Mouse (Mus musculus) forebrain, embryonic 12.5 days (tissue): ENCODE measurements around the gene Twf2. TPM values are rescaled to one million over a fixed set of nuclear protein-coding genes. Genes with fewer than 3 reads are reported as not detected.
A peak's percentile ranks its signal among the peaks of the same experiment; 100 is the strongest.
"Not testable (repeated sequence)": the region's sequence is repeated elsewhere in the genome, so short reads cannot be mapped to it uniquely, and the experiment has no call there.

Experiments
- ATAC-seq: fragments of 200-750 bp; cut with Nextera tagmentation; 2 replicates; pipeline ENCODE4 v1.8.0; 2017; ENCODE audit warnings: moderate TSS enrichment; ENCODE audit not compliant: low FRiP score
- H3K27ac ChIP-seq: fragments of 300-500 bp; sonication (generic); 2 replicates; pipeline ENCODE4 v1.5.1; 2016; ENCODE audit warnings: mild to moderate bottlenecking
- H3K27me3 ChIP-seq: fragments of 300-500 bp; sonication (generic); 2 replicates; pipeline ENCODE4 v1.6.1; 2016; ENCODE audit warnings: mild to moderate bottlenecking
- H3K36me3 ChIP-seq: fragments of 300-500 bp; sonication (generic); replicated peaks from 2 replicates; pipeline ENCODE4 v1.6.1; 2016; ENCODE audit warnings: mild to moderate bottlenecking
- H3K4me1 ChIP-seq: fragments of 300-500 bp; sonication (generic); 2 replicates; pipeline ENCODE4 v1.6.1; 2016
- H3K4me2 ChIP-seq: fragments of 300-500 bp; sonication (generic); 2 replicates; pipeline ENCODE4 v1.6.1; 2016; ENCODE audit warnings: mild to moderate bottlenecking, moderate library complexity
- H3K4me3 ChIP-seq: fragments of 300-500 bp; sonication (generic); replicated peaks from 2 replicates; pipeline ENCODE4 v1.5.1; 2016; ENCODE audit warnings: mild to moderate bottlenecking
- H3K9ac ChIP-seq: fragments of 300-500 bp; sonication (generic); 2 replicates; pipeline ENCODE4 v1.6.1; 2016; ENCODE audit warnings: mild to moderate bottlenecking
- H3K9me3 ChIP-seq: fragments of 300-500 bp; sonication (generic); 2 replicates; pipeline ENCODE4 v1.6.1; 2016
- WGBS: fragments of 180-500 bp; shearing (Covaris S2); methylation state at CpG from one replicate; pipeline ENCODE4 v1.1.7; 2016; 5-methylcytosine and 5-hydroxymethylcytosine counted together
- polyA plus RNA-seq: library from polyadenylated mRNA; unstranded; fragments of >200 nt; fragmentation: Nextera tagmentation; extraction: Ambion mirVana; gene quantifications from 2 replicates; pipeline ENCODE4 v1.2.1, GENCODE M21; 2016

Twf2 gene
- polyA plus RNA-seq, 1 experiment from 2014 or later = 59.3 TPM

DNA sequence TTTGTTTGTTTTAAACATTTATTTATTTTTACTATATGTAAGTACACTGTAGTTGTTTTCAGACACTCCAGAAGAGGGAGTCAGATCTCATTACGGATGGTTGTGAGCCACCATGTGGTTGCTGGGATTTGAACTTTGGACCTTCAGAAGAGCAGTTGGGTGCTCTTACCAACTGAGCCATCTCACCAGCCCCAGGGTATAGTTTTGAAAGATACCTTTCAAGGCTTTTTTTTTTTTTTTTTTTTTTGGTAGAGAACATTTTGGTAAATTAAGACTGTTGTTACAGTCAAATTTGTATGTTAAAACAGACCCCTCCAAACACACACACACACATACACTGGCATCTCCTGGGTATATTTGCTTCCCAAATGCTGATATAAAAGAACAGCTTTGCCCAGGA, 33.9 kb upstream of the Twf2 start:
- 73% methylated on average over 1 of the region's 1 CpGs for WGBS

DNA sequence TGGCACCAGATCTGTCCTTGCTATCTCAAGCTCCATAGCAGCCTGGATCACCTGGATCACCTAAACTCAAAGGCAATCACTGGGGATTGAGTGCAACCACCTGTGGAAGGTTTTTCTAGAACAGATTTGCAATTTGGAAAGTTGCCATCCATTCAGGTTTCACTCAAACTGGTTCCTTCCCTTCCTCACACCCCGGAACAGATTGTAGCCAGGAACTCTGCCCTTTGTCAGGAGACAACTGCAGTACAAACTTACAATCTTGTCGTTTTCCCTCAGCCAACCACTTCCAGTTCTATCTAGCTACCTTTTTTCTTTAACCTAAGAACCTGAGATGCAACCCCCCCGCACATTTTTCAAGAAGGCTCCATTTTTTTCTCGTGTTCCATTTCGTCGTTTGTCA, 33.0 kb upstream of the Twf2 start:
- Histone ChIP-seq H3K9ac (no peak overlapping the region), H3K4me2 (peak overlapping the region; percentile 75), H3K4me3 (no peak overlapping the region), H3K27ac (no peak overlapping the region), H3K36me3 (no peaks in the 10 kb centered on the region), H3K27me3 (no peaks in the 10 kb centered on the region), H3K9me3 (no peaks in the 10 kb centered on the region), H3K4me1 (peaks cover 29% of the 10 kb centered on the region)
- no peak for ATAC-seq
- 36% methylated on average over 6 of the region's 6 CpGs for WGBS

More for the DNA sequence above, 33.9 kb upstream of the Twf2 start:
- not testable (repeated sequence) for ATAC-seq, H3K9ac ChIP-seq, H3K36me3 ChIP-seq, H3K4me2 ChIP-seq, H3K27me3 ChIP-seq, H3K4me3 ChIP-seq, H3K27ac ChIP-seq, H3K9me3 ChIP-seq
- peaks cover 22% of the 10 kb centered on the region for H3K4me1 ChIP-seq

DNA sequence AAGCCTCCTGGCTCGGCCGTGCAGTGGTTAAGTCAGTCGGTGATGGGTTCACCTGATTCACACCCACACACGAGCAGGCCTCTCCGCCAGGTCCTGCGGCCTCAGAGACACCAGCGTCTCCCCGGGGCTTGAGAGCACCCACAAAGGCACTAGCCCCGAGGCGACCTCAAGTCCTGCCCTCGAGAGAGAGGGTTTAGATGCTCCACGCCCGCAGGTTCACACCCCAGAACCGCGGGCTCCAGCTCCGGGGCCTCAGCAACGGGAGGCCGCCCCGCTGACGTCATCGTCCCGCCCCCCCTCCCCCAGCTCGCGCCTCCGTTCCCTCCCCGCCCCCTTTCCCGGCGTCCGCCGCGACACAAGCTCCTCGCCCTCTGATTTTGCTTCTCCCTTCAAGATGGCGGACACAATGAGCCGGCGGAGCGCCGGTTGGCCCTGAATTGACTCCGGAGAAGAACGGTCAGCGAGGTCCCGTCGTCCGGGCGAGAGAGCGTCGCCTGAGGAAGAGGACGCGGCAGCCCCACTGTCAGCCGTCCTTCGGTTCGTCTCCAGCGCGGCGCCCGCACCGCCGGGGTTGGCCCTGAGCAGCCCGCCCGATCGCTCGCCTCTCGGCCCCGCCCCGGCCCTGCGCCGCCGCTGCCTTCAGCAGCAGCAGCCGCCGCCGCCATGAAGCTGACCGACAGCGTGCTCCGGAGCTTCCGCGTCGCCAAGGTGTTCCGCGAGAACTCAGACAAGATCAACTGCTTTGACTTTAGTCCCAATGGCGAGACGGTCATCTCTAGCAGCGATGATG, 32.2 kb upstream of the Twf2 start, which contains the start of gene Wdr82:
Gene Wdr82 (plus strand): TSS at position 373 of the 790 bp plus-strand sequence.
- H3K9ac ChIP-seq = peak within 1 kb of the TSS; percentile 83

DNA sequence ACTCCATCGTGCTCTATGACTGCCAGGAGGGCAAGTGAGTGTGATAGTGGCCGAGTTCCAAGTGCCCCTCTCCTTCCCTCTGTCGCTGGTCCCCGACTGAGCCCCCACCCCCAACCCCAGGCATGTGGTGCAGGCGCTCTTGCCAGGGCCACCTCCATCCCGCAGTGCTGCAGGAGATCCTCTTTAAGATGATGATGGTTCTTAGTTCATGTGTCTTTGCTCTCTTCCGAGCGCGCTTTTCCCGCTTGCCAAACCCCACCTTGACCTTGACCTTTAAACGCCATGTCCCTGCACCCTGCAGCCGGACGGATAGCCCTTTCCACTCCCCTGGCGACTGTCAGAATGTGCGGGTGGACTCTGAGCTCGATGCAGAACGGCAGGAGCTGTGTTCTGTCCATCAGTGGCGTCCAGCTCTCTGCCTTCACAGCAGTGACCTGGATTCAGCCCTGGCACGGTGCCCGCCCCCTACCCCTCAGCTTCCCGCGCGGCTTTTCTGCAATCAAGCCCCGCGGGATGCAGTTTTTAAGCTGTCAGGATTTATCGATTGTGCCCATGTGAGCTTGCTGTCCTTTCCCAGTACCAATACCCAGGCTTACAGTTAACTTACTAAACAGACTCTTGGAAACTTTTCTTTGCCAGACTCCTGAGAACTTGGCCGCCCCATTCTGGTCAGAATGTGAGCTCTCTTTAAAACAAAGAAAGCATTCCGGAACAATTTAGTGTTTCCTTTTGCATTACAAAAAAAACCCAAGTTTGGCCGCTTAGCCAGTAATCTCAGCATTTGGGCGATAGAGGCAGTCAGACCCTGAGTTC, 31.4 kb upstream of the Twf2 start:
- H3K9me3 ChIP-seq = no peaks in the 10 kb centered on the region
- peak; percentile 68 for ATAC-seq
- H3K27me3 ChIP-seq = no peaks in the 10 kb centered on the region
- peaks cover 38% of the 10 kb centered on the region for H3K4me1 ChIP-seq
- peak overlapping the region; percentile 92 for H3K4me3 ChIP-seq
- H3K36me3 ChIP-seq = peaks cover 4% of the 10 kb centered on the region
- peak overlapping the region; percentile 75 for H3K4me2 ChIP-seq
- under 1% methylated on average over 30 of the region's 30 CpGs for WGBS
- H3K9ac ChIP-seq = peak overlapping the region; percentile 83
- H3K27ac ChIP-seq = peak overlapping the region; percentile 97

More for the DNA sequence above, 32.2 kb upstream of the Twf2 start, which contains the start of gene Wdr82:
- Histone ChIP-seq H3K36me3 (no peaks in the 10 kb centered on the region), H3K9me3 (no peaks in the 10 kb centered on the region), H3K4me2 (peak within 1 kb of the TSS; percentile 75), H3K27me3 (no peaks in the 10 kb centered on the region), H3K4me3 (peak within 1 kb of the TSS; percentile 92), H3K4me1 (peaks cover 38% of the 10 kb centered on the region), H3K27ac (peak within 1 kb of the TSS; percentile 97)
- peak; percentile 93 for ATAC-seq
- under 1% methylated on average over 79 of the region's 81 CpGs for WGBS

DNA sequence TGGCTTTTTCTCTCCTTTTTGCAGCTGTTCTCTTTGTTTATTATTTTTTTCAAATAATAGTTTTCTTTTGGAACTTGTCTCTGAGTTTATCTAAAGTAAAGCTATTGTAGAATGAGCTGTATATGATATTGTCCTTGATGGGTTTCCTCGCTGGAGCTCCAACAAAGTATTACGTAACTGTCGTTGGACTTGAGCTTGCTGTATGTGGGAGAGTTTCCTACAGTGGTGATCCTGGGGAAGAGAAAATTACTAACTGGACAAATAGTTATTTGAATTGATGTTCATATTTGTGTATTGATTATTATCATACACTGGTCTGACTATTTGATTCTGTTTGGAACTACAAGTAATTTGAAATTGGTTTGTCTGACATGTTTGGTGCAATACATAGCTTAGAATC, 30.4 kb upstream of the Twf2 start:
- no peak for ATAC-seq
- WGBS = 40% methylated on average over 3 of the region's 3 CpGs
- H3K4me3 ChIP-seq = peak overlapping the region; percentile 92
- H3K9ac ChIP-seq = peak overlapping the region; percentile 83
- H3K27me3 ChIP-seq = no peaks in the 10 kb centered on the region
- H3K4me2 ChIP-seq = peak overlapping the region; percentile 75
- no peaks in the 10 kb centered on the region for H3K9me3 ChIP-seq
- no peak overlapping the region for H3K27ac ChIP-seq
- peaks cover 14% of the 10 kb centered on the region for H3K36me3 ChIP-seq
- H3K4me1 ChIP-seq = peaks cover 38% of the 10 kb centered on the region

DNA sequence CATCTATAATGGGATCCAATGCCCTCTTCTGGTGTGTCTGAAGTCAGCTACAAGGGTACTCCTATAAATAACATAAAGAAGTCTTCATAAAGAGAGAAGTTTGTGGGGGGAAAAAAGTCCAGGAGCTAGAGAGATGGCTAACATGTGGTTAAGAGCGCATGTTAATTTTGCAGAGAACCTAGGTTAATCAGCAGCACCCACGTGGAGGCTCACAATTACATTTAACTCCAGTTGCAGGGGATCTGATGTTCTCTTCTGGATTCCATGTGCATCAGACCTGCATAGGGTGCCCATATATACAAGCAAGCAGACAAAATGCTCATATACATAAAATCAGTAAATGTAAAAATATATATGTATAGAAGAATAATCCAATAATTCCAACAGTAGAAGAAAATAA, 29.5 kb upstream of the Twf2 start:
- Histone ChIP-seq H3K36me3 (peaks cover 23% of the 10 kb centered on the region), H3K4me1 (peaks cover 38% of the 10 kb centered on the region), H3K27me3 (no peaks in the 10 kb centered on the region), H3K27ac (no peak overlapping the region), H3K4me2 (peak overlapping the region; percentile 75), H3K9me3 (no peaks in the 10 kb centered on the region), H3K9ac (peak overlapping the region; percentile 33; the same call in 1 of the 2 replicates), H3K4me3 (peak overlapping the region; percentile 92)
- no peak for ATAC-seq
- WGBS = 65% methylated on average over 2 of the region's 2 CpGs

DNA sequence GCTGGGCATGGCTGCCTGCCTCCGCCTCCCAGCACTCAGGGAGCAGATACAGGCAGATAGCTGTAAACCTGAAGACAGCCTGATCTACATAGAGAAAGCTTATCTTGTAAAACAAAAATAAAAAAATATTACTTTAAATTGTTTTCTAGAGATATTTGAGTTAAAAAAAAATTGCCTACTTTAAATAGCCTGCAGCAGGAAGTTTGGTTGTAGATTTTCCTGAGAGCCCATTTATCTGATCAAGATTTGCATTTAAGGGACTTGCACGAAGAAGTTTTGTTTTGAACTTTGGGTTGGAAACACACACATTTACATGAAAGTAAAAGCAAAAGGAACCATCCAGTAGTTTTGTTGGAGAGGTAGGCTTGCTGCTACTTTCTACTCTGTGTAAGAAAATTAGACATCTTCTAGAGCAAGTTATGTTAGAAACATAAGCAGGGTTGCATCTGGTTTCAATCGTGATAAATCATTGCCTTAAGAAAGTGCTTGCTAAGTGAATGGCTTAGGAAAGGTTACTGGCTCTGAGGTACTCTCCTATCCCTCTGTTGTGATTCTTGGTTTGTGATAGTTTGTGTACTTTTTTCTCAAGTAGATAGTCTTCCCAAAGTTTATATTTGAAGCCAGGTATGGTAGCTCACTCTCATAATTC, 27.2 kb upstream of the Twf2 start:
- H3K36me3 ChIP-seq = peaks cover 38% of the 10 kb centered on the region
- no peak for ATAC-seq
- no peaks in the 10 kb centered on the region for H3K9me3 ChIP-seq
- H3K9ac ChIP-seq = no peak overlapping the region
- no peak overlapping the region for H3K4me2 ChIP-seq
- 83% methylated on average over 3 of the region's 3 CpGs for WGBS
- H3K27ac ChIP-seq = no peak overlapping the region
- no peak overlapping the region for H3K4me3 ChIP-seq
- peaks cover 31% of the 10 kb centered on the region for H3K4me1 ChIP-seq
- no peaks in the 10 kb centered on the region for H3K27me3 ChIP-seq

DNA sequence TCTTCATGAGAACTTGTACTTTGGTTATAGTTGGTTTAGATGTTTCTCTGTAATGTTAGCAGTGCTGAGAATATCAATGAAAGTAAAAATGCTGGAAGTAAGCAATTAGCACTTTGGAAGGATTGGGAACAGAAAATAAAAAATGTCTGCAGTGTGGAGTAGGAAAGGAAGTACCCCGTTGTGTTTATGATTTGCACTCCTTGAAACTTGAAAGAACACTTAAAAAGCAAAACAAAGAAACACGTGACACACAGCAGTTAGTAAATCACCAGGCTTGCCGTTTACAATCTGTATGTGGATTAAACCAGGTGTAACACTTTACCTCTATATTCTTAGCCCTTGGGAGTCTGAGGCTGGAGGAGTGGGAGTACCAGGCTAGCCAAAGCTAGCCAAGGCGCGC, 26.1 kb upstream of the Twf2 start:
- Histone ChIP-seq H3K9ac (no peak overlapping the region), H3K9me3 (no peaks in the 10 kb centered on the region), H3K36me3 (peaks cover 49% of the 10 kb centered on the region), H3K4me1 (peaks cover 31% of the 10 kb centered on the region), H3K27ac (no peak overlapping the region), H3K4me3 (no peak overlapping the region), H3K27me3 (no peaks in the 10 kb centered on the region), H3K4me2 (no peak overlapping the region)
- ATAC-seq = no peak
- WGBS = 82% methylated on average over 3 of the region's 5 CpGs

DNA sequence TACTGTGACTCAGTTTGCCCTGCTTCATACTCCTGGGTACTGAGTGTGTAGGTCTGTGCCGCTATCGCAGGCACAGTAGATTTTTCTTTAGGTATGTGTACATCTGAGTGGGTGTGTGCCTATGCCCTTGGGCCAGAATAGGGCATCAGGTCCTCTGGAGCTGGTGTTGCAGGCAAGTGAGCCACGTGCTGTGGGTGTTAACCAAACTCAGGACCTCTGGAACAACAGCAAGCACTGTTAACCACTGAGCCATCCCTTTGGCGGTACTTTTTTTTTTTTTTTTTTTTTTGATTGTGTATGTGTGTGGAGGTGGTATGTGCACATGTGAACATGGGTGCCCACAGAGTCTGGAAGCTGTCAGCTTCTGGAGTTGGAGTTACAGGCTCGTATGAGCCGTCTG, 25.1 kb upstream of the Twf2 start:
- Histone ChIP-seq H3K36me3 (peaks cover 60% of the 10 kb centered on the region), H3K9ac (no peak overlapping the region), H3K27ac (no peak overlapping the region), H3K9me3 (no peaks in the 10 kb centered on the region), H3K4me1 (peaks cover 28% of the 10 kb centered on the region), H3K4me2 (no peak overlapping the region), H3K27me3 (no peaks in the 10 kb centered on the region), H3K4me3 (no peak overlapping the region)
- no peak for ATAC-seq
- 95% methylated on average over 6 of the region's 6 CpGs for WGBS

DNA sequence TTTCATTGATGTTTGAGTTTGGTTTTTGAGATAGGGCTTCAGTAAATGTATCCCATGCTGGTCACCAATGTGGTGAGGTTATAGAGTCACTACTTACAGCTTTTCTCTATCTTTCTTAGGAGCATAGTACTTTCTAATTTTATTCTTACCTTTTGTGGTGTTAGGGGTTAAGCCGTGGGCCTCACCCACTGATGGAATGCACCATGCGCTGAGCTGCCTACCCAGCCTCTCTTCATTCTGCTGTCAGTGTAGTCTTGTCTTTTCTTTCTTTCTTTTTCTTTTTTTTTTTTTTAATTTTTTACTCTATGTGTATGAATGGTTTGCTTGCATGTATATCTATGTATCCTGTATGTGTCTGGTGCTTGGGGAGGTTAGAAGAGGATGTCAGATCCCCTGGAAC, 23.5 kb upstream of the Twf2 start:
- 90% methylated on average over 2 of the region's 2 CpGs for WGBS
- no peak overlapping the region for H3K4me2 ChIP-seq
- H3K4me1 ChIP-seq = peaks cover 13% of the 10 kb centered on the region
- no peak overlapping the region for H3K9ac ChIP-seq
- peaks cover 76% of the 10 kb centered on the region for H3K36me3 ChIP-seq
- no peaks in the 10 kb centered on the region for H3K27me3 ChIP-seq
- no peak for ATAC-seq
- no peaks in the 10 kb centered on the region for H3K9me3 ChIP-seq
- no peak overlapping the region for H3K4me3 ChIP-seq
- no peak overlapping the region for H3K27ac ChIP-seq

DNA sequence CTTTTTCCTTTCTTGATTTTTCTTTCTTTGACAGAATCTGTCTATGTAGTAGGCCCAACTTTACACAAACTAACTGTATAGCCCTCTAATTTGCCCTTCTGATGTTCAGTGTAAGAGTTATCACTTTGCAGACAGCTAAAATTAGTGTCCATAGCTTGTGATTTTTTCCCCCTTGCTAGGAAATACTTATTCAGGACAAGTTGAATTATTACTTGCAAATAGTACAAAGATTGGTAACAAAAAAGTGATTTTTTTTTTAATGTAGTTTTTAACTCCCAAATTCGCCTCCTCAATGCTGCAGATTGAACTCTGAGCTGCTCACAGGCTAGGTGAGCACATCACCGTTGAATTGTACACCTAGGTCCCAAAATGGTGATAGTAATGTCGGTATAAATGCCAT, 22.9 kb upstream of the Twf2 start:
- Histone ChIP-seq H3K4me1 (peaks cover 9% of the 10 kb centered on the region), H3K27me3 (no peaks in the 10 kb centered on the region), H3K27ac (no peak overlapping the region), H3K9me3 (no peaks in the 10 kb centered on the region), H3K9ac (no peak overlapping the region), H3K4me2 (no peak overlapping the region), H3K4me3 (no peak overlapping the region), H3K36me3 (peaks cover 81% of the 10 kb centered on the region)
- 94% methylated on average over 3 of the region's 3 CpGs for WGBS
- ATAC-seq = no peak

DNA sequence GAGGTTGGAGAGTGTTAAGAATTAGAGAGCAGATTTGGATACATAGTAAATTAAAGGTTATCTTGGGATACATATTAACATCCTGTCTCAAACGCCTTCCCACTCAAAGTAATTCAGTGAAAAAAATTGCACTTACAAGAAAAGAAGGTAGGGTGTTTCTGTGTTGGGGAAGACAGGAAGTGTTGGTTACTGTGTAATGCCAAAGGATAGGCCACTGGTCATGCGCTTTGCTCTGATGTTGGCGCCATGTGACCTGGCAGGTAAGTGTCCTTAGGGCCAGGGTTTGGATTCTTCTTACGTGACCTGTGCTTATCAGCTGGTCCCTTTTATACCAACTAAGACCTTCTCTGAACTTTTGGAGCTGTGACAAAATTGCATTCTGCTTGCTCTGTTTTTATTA, 20.8 kb upstream of the Twf2 start:
- no peaks in the 10 kb centered on the region for H3K9me3 ChIP-seq
- no peak overlapping the region for H3K9ac ChIP-seq
- peaks cover 92% of the 10 kb centered on the region for H3K36me3 ChIP-seq
- no peaks in the 10 kb centered on the region for H3K4me1 ChIP-seq
- H3K4me2 ChIP-seq = no peak overlapping the region
- 93% methylated on average over 4 of the region's 4 CpGs for WGBS
- no peak overlapping the region for H3K27ac ChIP-seq
- H3K27me3 ChIP-seq = no peaks in the 10 kb centered on the region
- ATAC-seq = no peak
- no peak overlapping the region for H3K4me3 ChIP-seq
